Mouse (Mus musculus): ENCODE results near the gene Zfp526. TPM values are rescaled to one million over a fixed set of nuclear protein-coding genes. Genes with fewer than 3 reads are reported as not detected.

The Zfp526 gene
- polyA plus RNA-seq, 1 experiment: 29.4 TPM

DNA sequence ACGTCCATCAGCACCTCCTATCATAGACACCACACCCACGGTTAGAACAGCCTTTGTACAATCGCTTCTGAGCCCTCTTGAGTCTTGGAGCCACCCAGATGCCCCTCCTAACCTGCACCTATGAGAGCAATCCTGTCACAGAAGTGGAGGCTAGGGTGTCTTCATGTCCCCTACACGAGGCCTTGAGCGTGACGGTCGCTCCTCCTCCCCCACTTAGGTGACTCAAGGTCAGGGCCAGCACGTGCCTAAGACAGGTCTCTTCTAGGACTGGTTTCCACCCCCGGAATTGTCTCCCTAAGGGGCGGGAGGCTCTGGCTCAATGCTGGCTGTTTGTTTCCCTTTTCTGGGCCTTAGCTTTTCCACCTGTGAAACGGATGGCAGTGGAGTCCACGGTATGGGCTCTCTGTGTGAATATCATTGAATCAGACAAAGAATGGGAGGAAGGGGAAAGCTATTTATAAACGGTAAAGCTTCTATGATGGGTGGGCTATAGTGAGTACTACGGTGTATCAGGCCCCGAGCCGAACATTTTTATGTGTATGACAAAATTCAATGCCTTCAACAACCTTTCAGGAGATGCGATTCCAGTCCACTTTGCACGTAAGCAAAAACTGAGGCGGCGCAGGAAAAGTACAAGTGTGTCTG is 646 bp upstream of the Zfp526 start, which contains the start of gene Dedd2:
Dedd2 (minus strand) TSS at position 159 of the 645 bp plus-strand sequence.
- H3K27ac ChIP-seq (ENCODE audit: control insufficient read depth, insufficient read depth, low read depth, low read length): peak within 1 kb of the TSS; percentile 93
- peak within 1 kb of the TSS; percentile 91 for H3K4me3 ChIP-seq (ENCODE audit: control insufficient read depth, low read depth, low read length)
- H3K36me3 ChIP-seq (ENCODE audit: control insufficient read depth, insufficient read depth, low read length): no peaks in the 10 kb centered on the region
- peaks cover 30% of the 10 kb centered on the region for H3K4me1 ChIP-seq (ENCODE audit: control insufficient read depth, insufficient read depth, low read length)
- no peaks in the 10 kb centered on the region for H3K27me3 ChIP-seq (ENCODE audit: control insufficient read depth, insufficient read depth, low read length)
- TF ChIP-seq CTCF (IDR thresholded peaks at IDR 0.05; ENCODE audit: control insufficient read depth, insufficient read depth, insufficient replicate concordance, low read depth, low read length): no peak
- TF ChIP-seq POLR2A (IDR thresholded peaks at IDR 0.05; ENCODE audit: control insufficient read depth, low read depth, low read length): no peak

DNA sequence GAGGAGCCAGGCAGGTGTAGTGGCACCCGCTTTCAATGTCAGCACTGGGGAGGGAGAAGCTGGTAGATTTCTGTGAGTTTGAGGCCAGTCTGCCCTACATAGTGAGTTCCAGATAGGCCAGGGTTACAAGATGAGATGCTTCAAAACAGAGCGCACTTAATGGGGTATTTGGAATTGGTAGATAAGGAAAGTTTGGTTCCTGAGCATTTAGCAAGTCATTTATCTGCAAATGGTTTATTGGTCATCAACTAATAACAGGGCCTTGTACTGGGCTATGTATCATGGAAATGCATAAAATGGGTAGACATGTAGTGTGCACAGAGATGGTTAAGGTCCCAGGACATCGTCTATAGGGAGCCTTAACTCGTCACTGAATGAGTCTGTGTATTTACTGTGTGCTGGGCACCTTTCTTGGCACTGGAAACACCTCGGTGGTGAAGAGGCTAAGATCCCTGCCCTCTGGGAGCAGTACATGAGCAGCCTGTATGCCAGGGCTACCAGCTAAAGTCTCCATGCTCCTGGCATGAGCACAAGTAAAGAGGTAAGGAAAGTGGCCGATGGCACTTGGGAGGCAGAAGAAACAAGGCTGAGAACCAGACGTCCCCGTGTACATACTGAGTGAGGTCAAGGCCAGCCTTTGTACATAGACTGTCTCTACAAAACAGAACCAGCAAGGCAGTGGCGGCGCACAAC is 1.2 kb downstream of the Zfp526 start:
- H3K4me1 ChIP-seq (ENCODE audit: control insufficient read depth, insufficient read depth, low read length): peaks cover 29% of the 10 kb centered on the region
- H3K27ac ChIP-seq (ENCODE audit: control insufficient read depth, insufficient read depth, low read depth, low read length): no peak overlapping the region
- no peaks in the 10 kb centered on the region for H3K36me3 ChIP-seq (ENCODE audit: control insufficient read depth, insufficient read depth, low read length)
- TF ChIP-seq CTCF (IDR thresholded peaks at IDR 0.05; ENCODE audit: control insufficient read depth, insufficient read depth, insufficient replicate concordance, low read depth, low read length): no peak
- no peak for TF ChIP-seq POLR2A (IDR thresholded peaks at IDR 0.05; ENCODE audit: control insufficient read depth, low read depth, low read length)
- H3K27me3 ChIP-seq (ENCODE audit: control insufficient read depth, insufficient read depth, low read length): no peaks in the 10 kb centered on the region
- H3K4me3 ChIP-seq (ENCODE audit: control insufficient read depth, low read depth, low read length): peak overlapping the region; percentile 91

DNA sequence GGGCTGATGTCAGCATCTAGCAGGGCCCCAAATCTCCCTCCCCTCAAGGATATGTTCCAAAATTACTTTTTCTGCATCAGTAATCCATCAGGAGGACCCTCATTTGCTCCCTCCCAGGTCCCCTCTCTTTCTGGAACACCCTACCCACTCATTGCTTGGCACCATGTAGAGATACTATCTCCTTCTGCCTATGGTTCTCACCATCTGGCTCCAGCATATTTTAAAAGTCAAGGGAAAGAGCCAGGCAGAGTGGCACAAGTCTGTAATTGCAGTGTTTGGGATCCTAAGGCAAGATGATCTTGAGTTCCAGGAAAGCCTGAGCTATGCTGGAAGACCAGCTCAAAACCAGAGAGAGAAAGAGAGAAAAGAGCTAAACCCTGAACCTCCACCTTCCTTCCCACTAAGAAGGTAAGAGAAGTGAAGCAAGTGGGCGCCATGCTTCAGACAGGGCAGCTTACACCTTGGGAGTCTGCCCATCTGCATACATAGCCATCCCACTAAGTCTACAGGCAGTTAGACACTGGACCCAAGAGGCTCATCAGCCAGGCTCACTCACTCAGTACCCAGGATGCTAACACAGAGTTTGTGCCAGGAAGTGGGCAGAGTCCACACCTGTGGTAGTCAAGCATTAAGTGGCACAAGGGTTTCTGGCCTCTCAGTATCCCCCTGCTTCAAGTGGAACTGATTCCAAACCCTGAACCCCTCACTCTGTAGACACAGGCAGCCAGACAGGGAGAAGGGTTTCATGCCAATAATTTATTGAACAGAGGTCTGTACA is 6.5 kb downstream of the Zfp526 start:
- TF ChIP-seq CTCF (IDR thresholded peaks at IDR 0.05; ENCODE audit: control insufficient read depth, insufficient read depth, insufficient replicate concordance, low read depth, low read length) (no peak), POLR2A (IDR thresholded peaks at IDR 0.05; ENCODE audit: control insufficient read depth, low read depth, low read length) (no peak)
- Histone ChIP-seq H3K27me3 (ENCODE audit: control insufficient read depth, insufficient read depth, low read length) (no peaks in the 10 kb centered on the region), H3K36me3 (ENCODE audit: control insufficient read depth, insufficient read depth, low read length) (peaks cover 1% of the 10 kb centered on the region)

DNA sequence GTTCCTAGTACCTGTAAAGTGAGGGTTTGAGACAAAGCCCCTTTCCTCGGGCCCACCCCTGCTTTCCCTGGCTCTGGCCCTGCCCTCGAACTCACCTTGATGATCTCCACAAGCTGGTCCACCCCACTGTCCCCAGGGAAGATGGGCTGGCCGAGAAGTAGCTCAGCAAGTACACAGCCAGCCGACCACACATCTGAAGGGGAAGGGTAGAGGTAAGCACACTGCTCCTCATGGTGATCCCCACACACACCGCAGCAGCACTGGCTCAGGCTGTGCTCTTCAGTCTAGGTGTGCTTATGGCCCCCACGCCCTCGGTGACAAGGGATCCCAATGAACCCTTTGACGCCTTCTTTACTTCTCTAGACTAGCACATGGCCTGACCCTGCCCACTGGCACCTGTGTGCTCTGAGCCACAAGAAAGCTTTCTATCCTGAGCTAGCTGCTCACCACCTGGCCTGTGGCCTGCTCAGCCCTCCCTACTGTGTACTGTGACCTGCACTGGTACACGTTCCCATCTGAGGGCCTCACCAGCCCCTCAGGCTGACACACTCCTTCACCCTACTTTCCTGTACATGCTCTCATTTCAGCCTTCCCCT is 9.6 kb downstream of the Zfp526 start:
- Histone ChIP-seq H3K4me1 (ENCODE audit: control insufficient read depth, insufficient read depth, low read length) (no peaks in the 10 kb centered on the region), H3K27me3 (ENCODE audit: control insufficient read depth, insufficient read depth, low read length) (no peaks in the 10 kb centered on the region), H3K4me3 (ENCODE audit: control insufficient read depth, low read depth, low read length) (no peak overlapping the region), H3K27ac (ENCODE audit: control insufficient read depth, insufficient read depth, low read depth, low read length) (no peak overlapping the region), H3K36me3 (ENCODE audit: control insufficient read depth, insufficient read depth, low read length) (peaks cover 1% of the 10 kb centered on the region)
- TF ChIP-seq POLR2A (IDR thresholded peaks at IDR 0.05; ENCODE audit: control insufficient read depth, low read depth, low read length): no peak
- no peak for TF ChIP-seq CTCF (IDR thresholded peaks at IDR 0.05; ENCODE audit: control insufficient read depth, insufficient read depth, insufficient replicate concordance, low read depth, low read length)

More for the DNA sequence above, 6.5 kb downstream of the Zfp526 start:
- H3K27ac ChIP-seq (ENCODE audit: control insufficient read depth, insufficient read depth, low read depth, low read length): no peak overlapping the region
- no peak overlapping the region for H3K4me3 ChIP-seq (ENCODE audit: control insufficient read depth, low read depth, low read length)
- H3K4me1 ChIP-seq (ENCODE audit: control insufficient read depth, insufficient read depth, low read length): no peaks in the 10 kb centered on the region

DNA sequence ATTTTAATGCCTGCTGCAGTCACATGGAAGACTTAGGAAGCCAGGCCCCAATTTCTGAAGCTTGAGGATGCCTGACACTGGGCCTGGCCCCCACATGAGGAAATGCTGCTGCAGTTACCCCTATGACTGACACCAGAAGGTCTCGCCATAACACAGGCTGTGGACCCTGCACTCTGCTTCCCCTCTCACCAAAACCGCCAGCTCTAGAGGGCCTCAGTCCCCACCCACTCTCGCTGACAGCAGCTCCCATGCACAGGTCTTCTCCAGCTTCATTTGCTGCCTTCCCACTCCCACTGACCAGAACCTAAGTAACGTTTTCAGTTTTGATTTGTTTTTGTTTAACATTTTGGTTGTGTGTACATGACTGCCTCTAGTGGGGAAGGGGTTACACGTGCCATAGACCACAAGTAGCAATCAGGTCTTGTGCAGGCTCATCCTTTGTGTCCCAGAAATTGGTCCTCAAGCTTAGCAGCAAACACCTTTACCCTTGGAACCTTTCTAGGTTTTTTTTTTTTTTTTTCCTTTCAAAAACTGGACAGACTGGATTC is 10.9 kb downstream of the Zfp526 start:
- H3K27me3 ChIP-seq (ENCODE audit: control insufficient read depth, insufficient read depth, low read length): no peaks in the 10 kb centered on the region
- TF ChIP-seq CTCF (IDR thresholded peaks at IDR 0.05; ENCODE audit: control insufficient read depth, insufficient read depth, insufficient replicate concordance, low read depth, low read length): no peak
- no peak for TF ChIP-seq POLR2A (IDR thresholded peaks at IDR 0.05; ENCODE audit: control insufficient read depth, low read depth, low read length)
- no peak overlapping the region for H3K4me3 ChIP-seq (ENCODE audit: control insufficient read depth, low read depth, low read length)

DNA sequence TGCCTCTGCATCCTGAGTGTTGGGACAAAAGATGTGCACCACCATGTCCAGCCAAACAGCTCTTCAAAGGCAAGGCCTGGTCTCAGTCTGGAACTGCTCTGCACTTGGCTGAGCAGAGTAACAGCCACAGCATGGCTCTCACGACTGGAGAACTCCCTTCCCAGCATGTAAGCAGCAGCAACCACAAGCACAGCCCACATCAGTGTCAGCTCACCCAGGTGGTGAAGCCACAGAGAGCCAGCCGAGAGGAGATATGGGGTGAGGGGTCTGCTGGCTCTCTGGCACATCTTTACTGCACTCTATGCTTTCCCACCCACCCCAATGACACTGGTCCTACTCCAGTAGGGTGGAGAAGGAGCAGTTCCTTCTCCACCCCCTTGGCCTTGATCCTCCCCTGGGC is 11.8 kb downstream of the Zfp526 start:
- Histone ChIP-seq H3K4me1 (ENCODE audit: control insufficient read depth, insufficient read depth, low read length) (no peaks in the 10 kb centered on the region), H3K4me3 (ENCODE audit: control insufficient read depth, low read depth, low read length) (no peak overlapping the region), H3K27ac (ENCODE audit: control insufficient read depth, insufficient read depth, low read depth, low read length) (no peak overlapping the region), H3K36me3 (ENCODE audit: control insufficient read depth, insufficient read depth, low read length) (peaks cover 1% of the 10 kb centered on the region), H3K27me3 (ENCODE audit: control insufficient read depth, insufficient read depth, low read length) (no peaks in the 10 kb centered on the region)
- TF ChIP-seq POLR2A (IDR thresholded peaks at IDR 0.05; ENCODE audit: control insufficient read depth, low read depth, low read length) (no peak), CTCF (IDR thresholded peaks at IDR 0.05; ENCODE audit: control insufficient read depth, insufficient read depth, insufficient replicate concordance, low read depth, low read length) (no peak)

More for the DNA sequence above, 10.9 kb downstream of the Zfp526 start:
- Histone ChIP-seq H3K4me1 (ENCODE audit: control insufficient read depth, insufficient read depth, low read length) (no peaks in the 10 kb centered on the region), H3K36me3 (ENCODE audit: control insufficient read depth, insufficient read depth, low read length) (peaks cover 1% of the 10 kb centered on the region), H3K27ac (ENCODE audit: control insufficient read depth, insufficient read depth, low read depth, low read length) (no peak overlapping the region)

Data from testis, adult 2 months (tissue).